Mouse (Mus musculus) lung, adult 2 months (tissue): ENCODE measurements at regions not wholly inside any gene's neighbourhood (a gene's known extent, or its start where the extent isn't known, plus 50 kb on each side); places are given as distances from the start of the nearest gene placed in this dataset.

Experiments
- CTCF ChIP-seq: fragments of 200-500 bp; IDR thresholded peaks from 2 replicates; pipeline ENCODE4 v1.5.1; 2011; ENCODE audit warnings: mild to moderate bottlenecking, low read length, control low read depth; ENCODE audit not compliant: insufficient read depth
- POLR2A ChIP-seq: fragments of 200-500 bp; IDR thresholded peaks from 2 replicates; pipeline ENCODE4 v1.6.1; 2011; ENCODE audit warnings: low read depth, mild to moderate bottlenecking, control low read depth, low read length, borderline replicate concordance; ENCODE audit errors: extremely low read depth

- TF ChIP-seq POLR2A = no peak
- no peak for TF ChIP-seq CTCF
Observed at GRCm38 (mm10) chr9:26481890-26482289, 251.6 kb upstream of the B3gat1 start.
